Mouse (Mus musculus) adrenal gland, postnatal 14 days (tissue): ENCODE measurements around the gene Asb6. TPM values are rescaled to one million over a fixed set of nuclear protein-coding genes. Genes with fewer than 3 reads are reported as not detected.
A peak's percentile ranks its signal among the peaks of the same experiment; 100 is the strongest.

Experiments
- DNase-seq: peaks from one replicate; pipeline ENCODE4 v3.0.0; 2021; ENCODE audit warnings: mixed read lengths
- total RNA-seq: library from RNA; stranded (reverse); gene quantifications from 2 replicates; pipeline ENCODE4 v1.2.3, GENCODE M21; 2021

The Asb6 gene
- total RNA-seq, 1 experiment from 2014 or later: 22.3 TPM

- no peak for DNase-seq
Observed at GRCm38 (mm10) chr2:30834373-30835022, 4.4 kb upstream of the Asb6 start, which contains the start of gene Prrx2. TSS of gene Prrx2 (plus strand) at chr2:30834972.

- DNase-seq: no peak
Observed at GRCm38 (mm10) chr2:30833644-30834043, 3.5 kb upstream of the Asb6 start.

GRCm38 (mm10) chr2:30829315-30829714, 818 bp downstream of the Asb6 start:
- DNase-seq: peak; percentile 64

GRCm38 (mm10) chr2:30827749-30828475, 2.2 kb downstream of the Asb6 start:
- DNase-seq: peak; percentile 98

DNA sequence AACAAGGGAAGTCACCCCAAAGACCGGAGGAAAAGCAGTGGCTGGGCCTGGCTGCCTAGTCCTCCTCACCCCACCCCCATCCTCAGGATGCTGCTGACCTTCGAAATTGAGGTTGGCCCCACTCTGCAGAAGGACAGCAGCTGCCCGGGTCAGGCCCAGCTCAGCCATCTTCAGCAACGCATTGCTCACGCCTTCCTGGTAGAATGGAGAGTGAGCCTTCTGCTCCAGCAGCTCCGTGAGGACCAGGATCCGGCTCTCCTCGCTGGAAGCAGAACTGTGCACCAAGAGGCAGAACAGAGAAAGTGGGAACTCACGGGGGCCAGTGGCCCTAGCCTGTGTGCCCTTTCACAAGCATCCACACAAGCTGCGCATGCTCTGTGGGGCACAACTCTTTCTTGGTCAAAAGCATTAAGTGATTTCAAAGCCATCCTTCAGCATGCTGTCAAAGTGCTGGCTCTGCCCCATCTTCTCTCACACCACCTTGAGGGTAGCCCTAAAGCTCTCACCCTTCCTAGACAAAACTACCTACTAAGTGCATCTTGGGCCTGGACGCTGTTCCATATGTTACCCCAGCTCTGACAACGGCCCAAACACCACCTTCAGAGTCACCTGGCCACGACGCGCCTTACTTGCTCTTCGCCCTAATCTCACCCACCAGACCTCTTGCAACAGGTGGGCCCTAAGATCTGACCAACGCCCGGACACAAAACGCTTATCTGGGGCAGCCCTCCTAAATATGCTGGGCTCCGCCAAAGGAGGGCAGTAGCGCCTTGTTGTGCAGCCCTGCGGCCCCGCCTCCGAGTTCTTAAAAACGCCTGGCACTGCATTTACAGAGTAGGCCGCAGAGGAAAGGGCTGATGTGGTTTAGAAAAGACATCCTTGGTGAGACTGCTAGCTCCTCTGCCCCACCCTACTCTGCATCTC, 3.0 kb downstream of the Asb6 start:
- DNase-seq: peak; percentile 82

- DNase-seq: peak; percentile 66
Observed at GRCm38 (mm10) chr2:30823385-30824153, 6.6 kb downstream of the Asb6 start.

DNA sequence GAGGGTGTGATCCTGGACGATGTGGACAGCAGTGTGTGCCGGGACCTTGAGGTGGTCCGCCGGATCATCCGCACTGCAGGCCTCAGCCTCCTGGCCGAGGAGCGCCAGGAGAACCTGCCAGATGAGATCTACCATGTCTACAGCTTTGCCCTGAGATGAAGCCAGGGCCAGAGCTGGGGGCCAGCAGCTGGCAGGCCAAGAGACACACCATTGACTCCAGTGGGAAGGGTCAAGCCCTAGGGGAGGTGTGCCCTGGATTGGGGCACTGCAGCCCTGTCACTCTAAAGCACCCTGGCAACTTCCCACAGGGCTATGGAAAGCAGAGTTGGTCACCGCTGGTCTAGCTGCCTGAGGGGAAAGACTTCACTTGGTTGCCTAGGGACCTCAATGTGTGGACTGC, 7.7 kb downstream of the Asb6 start:
- no peak for DNase-seq

- no peak for DNase-seq
Observed at GRCm38 (mm10) chr2:30821073-30821472, 9.1 kb downstream of the Asb6 start.

DNA sequence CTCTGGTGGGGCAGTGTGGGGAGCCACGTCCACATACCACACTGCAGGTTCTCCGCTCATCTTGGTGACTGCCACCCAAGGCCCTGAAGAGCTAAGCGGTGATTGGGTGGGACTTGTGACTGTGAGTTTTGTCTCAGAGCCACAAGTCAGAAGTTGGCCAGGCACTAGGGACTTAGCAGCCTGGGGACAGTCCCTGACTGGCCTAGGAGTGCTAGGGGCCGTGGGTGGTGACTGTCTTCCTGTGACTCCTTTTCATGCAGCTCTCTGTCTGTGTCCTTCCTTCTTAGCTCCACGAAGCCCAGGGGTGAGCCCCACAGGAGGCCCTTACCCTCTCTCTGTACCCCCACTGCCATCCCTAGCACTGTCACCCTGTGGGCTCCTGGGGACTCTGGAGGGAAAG, 10.3 kb downstream of the Asb6 start:
- no peak for DNase-seq

- no peak for DNase-seq
Observed at GRCm38 (mm10) chr2:30816383-30816782, 13.8 kb downstream of the Asb6 start.

- DNase-seq: no peak
Observed at GRCm38 (mm10) chr2:30810573-30810972, 19.6 kb downstream of the Asb6 start.

- no peak for DNase-seq
Observed at GRCm38 (mm10) chr2:30809503-30809902, 20.6 kb downstream of the Asb6 start.

- peak; percentile 68 for DNase-seq
Observed at GRCm38 (mm10) chr2:30808296-30808655, 21.9 kb downstream of the Asb6 start.

GRCm38 (mm10) chr2:30807648-30808295, 22.4 kb downstream of the Asb6 start, which contains the start of gene Ntmt1:
TSS of gene Ntmt1 (plus strand) at chr2:30807826.
- peak; percentile 100 for DNase-seq

GRCm38 (mm10) chr2:30807147-30807647, 22.9 kb downstream of the Asb6 start:
- DNase-seq: no peak

DNA sequence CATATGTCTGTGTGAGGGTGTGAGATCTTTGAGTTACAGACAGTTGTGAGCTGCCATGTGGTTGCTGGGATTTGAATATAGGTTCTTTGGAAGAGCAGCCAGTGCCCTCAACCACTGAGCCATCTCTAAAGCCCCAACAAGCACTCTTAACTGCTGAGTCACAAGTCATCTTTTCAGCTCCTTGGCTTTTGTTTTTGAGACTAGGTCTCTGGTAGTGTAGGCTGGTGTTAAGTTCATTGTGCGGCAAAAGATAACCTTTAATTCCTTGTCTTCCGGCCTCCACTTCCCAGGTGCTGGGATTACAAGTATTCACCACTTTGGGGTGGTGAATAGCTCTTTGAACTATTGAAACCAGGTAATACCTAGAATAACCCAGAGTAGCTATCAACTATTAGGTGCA, 24.1 kb downstream of the Asb6 start:
- no peak for DNase-seq

DNA sequence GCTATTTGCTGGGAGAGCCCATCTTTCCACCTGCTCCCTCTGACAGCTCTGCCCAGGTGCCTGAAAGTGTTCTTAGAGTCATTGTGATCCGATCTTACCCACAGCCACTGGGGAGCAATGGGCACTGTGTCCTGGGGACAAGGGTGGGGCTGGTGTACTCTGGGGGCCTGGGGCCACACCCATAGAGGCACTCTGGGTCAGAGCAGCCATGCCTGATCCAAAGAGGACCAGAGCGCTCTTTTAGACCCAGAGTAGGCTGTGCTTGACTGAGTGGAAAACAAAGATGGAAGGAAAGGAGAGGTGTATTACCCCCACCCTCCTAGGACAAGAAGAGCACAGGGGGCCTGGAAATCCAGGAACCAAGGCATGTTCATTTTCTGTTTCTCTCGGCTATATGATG, 26.5 kb downstream of the Asb6 start, which contains the start of gene 1700001O22Rik:
Gene 1700001O22Rik, minus strand, starts transcription at position 58 of the 400 bp plus-strand sequence.
- DNase-seq: no peak

GRCm38 (mm10) chr2:30801067-30801852, 28.9 kb downstream of the Asb6 start:
- peak; percentile 60 for DNase-seq

- no peak for DNase-seq
Observed at GRCm38 (mm10) chr2:30800671-30801066, 29.5 kb downstream of the Asb6 start.

GRCm38 (mm10) chr2:30799456-30799855, 30.7 kb downstream of the Asb6 start:
- no peak for DNase-seq
